Mouse (Mus musculus) lung, postnatal 0 days (tissue): Measurements from ENCODE around the gene Ccser1.

Experiments used
- CTCF ChIP-seq: IDR thresholded peaks from 2 replicates; pipeline ENCODE4 v1.5.1; 2016; ENCODE audit warnings: antibody characterized with exemption, mild to moderate bottlenecking
- EP300 ChIP-seq: IDR thresholded peaks from 2 replicates; pipeline ENCODE4 v1.6.1; 2016; ENCODE audit warnings: antibody characterized with exemption, mild to moderate bottlenecking, control low read depth

- TF ChIP-seq CTCF, result no peak
- TF ChIP-seq EP300, result no peak
Measured at GRCm38 (mm10) chr6:61252912-61253311, 72.8 kb downstream of the Ccser1 start.
